Mouse (Mus musculus): Measurements from ENCODE around the gene Sgk1.

- TF ChIP-seq CTCF (IDR thresholded peaks at IDR 0.05; ENCODE audit: borderline replicate concordance, insufficient read depth, low read depth, low read length), result no peak
- TF ChIP-seq POLR2A (IDR thresholded peaks at IDR 0.05; ENCODE audit: borderline replicate concordance, insufficient read depth, low read length), result no peak
These were observed 50.8 kb downstream of the Sgk1 start for GRCm38 (mm10) chr10:21932791-21933190.
